Mouse (Mus musculus) CD4-positive helper T cell, adult 2 months (primary cell): ENCODE measurements around the gene Chp1.
"Not testable (repeated sequence)": the region's sequence is repeated elsewhere in the genome, so short reads cannot be mapped to it uniquely, and the experiment has no call there.

Experiments
- DNase-seq: peaks from one replicate; pipeline ENCODE4 v3.0.0-alpha.2; 2012; ENCODE audit warnings: low read depth, missing footprints, low spot score

Chp1 gene

DNA sequence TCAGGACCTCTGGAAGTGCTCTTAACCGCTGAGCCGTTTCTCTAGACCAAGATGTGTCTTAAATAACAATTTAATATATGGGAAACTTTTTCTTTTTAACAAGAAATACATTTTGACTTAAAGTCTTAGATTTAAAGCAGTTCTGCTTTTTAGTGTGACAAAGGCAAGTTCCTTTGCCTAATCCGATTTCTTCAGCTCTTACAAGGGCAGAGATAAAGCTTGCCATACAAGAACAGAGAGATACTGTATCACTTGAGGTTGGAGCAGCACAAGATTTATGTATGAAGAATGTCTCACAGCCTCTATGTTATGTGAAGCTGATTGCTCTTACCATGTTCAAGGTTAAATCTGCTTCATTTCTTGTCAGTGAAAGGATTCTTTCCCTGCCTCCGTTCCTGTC, 17.8 kb downstream of the Chp1 start:
- no peak for DNase-seq

DNA sequence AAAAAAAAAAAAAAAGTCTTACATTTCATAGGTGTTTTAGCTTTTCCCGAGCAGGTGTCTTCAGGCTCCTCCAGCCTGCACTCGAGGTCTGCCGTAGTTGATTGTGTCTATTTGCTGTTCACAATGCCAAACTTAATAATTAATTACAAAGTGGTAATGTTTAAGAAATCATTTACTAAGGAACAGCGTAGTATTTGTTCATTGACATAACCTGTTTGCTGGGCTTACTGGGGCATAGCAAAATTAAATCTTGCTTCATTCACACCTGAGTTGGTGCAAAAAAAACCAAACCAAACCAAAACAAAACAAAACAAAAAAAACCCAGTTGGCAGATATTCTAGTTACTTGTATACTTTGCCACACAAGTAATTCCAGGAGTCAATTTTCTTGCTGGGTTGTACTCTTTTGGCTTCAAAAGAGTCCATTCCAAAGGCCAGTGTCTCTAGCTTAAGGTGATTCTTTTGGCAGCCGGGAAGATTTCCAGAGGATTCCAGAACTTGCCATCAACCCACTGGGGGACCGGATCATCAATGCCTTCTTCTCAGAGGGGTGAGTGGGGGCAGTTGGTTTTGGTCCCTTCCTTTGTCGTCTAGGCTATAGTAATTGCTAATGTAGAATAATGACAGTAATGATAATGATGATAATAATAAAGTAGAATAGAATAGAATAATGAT, 18.8 kb downstream of the Chp1 start:
- no peak for DNase-seq

DNA sequence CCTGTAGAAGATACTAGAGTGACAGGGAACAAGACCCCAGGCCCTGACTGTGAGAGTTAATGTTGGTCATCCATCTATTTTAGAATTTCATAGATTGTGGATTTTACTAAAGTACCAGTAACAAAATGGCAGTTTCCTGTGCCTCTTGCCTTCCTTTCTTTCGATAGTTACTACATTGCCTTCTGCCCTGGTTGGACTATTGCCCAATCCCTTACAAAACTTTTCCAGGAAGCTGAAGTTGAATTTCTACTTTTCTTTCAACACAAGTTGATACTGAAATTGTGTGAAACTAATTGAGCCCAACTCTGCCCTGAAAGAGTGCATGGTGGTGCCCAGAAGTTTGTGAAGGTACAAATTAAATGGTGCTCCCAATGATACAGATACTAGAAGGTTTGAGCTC, 25.0 kb downstream of the Chp1 start:
- no peak for DNase-seq

DNA sequence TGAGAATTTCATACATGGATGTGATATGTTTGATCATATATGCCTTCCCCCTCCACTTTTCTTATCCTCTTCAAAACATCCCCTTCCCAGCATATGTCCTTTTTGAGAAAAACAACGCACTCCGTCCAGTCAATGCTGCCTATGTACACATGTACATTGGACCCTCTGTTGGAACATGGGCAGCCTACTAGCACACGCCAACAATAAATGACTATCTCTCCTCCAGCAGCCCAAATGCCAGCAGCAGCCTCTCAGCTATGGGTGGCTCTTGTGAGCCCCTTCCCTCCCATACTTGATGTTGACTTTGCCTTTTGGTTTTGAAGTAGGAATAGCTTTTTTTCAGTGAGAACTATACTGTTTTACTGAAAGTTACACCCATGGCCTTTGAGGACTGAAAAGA, 34.1 kb downstream of the Chp1 start:
- no peak for DNase-seq

DNA sequence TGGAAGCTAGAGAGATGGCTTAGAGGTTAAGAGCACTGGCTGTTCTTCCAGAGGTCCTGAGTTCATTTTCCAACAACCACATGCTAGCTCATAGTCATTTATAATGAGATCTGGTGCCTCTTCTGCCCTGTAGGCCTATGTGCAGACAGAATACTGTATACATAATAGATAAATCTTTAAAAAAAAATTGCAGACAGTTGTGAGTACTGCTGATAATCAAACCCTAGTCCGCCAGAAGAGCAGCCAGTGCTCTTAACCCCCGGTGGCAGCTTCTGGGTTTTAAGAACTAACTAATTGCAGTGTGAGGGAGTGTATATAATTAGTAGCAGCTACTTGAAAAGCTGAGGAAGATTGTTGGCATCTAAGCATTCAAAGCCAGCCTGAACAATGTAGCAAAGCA, 35.9 kb downstream of the Chp1 start:
- DNase-seq, result no peak

DNA sequence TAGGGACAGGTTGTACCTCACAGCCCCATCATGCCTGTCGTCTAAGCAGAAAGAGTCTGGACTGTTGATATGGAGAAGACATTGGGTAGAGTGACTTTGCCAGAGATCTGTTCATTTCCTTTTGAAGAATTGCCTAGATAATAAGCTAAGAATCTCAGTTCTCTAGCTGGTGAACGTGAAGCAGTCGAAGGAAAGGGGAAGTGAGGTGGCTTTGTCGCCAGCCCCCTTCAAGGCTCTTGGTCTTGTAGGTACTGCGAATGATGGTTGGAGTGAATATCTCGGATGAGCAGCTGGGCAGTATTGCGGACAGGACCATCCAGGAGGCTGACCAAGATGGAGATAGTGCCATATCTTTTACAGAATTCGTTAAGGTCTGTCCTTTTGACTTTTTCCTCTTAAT, 36.8 kb downstream of the Chp1 start:
- no peak for DNase-seq

DNA sequence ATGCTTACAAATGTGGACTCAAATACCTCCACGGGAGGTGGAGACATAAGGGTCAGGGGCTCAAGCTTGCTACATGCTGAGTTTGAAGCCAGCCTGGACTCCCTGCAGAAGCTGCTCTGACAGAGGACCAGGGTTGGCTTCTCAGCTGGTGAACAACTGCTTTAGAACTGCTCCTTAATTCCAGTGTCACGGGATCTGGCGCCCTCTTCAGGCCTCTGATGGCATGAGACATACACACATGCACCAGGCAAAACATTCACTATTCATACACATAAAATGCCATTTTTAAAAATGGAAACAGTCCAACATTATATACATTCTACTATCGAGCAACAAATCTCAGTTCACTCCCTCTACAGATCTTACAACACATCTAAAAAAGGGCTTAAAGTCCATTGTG, 39.9 kb downstream of the Chp1 start:
- DNase-seq, result peak; percentile 67

DNA sequence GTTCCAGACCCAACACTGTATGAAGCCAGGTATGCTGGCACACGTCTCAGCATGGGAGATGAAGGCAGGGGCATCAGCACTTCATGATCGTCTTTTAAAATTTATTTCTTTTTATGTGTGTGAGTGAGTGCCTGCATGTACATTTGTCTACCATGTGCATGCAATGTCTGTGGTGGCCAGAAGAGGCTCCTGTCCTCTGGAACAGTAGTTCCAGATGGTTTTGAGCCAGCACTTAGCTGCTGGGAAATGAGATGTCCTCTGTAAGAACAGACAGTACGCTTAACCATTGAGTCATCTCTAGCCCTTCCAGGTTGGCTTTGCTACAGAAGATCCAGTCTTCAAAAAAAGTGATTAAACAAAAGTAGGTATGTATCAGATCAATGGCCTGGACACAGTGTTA, 43.8 kb downstream of the Chp1 start:
- DNase-seq, result no peak

DNA sequence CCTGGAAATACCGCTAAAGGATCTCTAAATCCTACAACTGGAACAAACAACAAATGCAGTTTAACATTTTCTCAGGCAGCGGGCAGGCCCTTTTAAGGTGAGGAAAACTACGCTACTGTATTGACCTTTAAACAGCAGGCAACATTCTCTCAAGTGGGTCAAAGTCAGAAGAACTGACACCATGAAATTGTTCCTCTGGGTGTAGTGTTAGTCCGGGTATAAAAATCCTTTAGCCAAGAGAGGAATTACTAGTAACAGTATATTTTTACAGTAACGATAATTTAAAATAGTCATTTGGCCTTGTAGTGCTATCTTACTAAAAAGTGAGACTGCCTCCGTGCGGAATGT, 46.2 kb downstream of the Chp1 start:
- no peak for DNase-seq

DNA sequence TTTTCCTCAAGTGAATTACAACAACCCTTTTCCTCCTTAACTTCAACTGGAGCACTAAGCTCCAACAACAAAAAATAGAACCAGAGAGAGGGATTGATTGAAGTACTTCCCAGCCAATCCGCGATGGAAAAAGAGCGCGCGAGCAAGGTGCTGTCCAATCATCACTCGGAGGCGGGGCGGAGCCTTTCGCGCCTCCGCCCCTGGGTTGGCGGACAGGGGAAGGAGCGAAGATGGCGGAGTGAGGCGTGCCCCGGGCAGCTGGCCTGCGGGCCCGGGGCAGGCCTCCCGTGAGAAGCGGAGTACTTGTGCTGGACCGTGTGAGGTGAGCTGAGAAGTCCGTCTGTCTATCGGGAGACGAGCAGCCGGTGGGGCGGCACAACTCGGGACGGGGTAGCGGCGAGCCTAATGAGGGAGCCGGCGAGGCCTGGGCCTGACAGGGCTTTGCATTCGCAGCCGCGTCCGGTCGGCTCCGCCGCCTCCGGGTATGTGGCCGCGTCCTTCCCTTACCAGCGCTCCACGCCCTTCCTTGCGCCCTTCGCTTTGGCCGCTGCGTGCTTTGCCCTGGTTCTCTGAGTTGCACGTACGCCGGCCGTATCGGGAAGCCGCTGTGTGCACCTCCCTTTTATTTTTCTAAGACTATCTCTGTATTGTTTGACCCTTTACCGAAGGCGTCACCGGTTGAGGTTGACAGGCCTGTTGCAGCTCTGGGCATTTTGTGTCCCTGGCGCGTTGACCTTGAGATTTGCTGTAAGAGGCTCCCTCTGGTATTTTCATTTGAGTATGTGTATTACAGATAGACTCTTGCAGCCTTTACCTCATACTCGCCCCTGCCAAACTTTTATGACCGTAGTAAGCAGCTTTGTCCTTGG, 46.9 kb downstream of the Chp1 start:
- DNase-seq, result peak; percentile 97

DNA sequence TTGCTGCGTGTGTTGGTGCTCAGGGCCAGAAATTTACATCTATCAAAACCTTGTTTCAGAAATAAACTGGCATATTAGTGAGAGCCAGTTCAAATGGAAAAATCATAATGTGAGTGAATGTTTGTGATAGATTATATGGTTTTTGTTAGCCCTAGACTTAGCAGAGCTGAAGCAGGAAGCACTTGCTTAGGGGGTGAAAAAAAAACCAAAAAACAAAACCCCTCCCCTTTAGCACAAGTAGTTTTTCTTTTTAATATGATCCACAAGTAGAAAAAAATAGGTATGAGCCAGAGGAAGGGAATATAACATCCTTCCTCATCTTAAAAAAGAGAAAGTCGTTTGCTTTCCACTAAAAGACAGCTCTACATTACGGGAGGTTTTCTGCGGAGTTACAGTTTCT, 47.8 kb downstream of the Chp1 start:
- no peak for DNase-seq

DNA sequence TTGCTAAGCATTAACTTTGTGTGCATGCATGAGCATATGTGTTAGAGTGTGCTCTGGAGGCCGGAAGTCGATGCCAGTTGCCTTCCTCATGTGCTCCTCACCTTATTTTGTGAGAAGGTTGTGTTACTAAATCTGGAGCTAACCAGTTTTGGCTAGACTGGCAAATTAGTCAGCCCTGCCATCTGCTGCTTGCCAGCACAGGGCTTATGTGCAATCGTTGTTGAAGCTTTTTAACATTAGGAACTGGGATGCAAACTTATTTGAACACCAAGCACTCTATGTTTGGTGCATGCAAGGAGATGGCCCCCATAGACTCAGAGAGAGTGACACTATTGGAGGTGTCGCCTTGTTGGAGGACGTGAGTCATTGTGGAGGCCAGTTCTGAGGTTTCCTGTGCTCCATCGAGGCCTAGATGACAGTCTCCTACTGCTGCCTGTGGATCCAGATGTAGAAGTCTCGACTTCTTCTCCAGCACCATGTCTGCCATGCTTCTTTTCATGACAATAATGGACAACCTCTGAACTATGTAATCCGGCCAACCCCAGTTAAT, 49.4 kb downstream of the Chp1 start:
- no peak for DNase-seq

DNA sequence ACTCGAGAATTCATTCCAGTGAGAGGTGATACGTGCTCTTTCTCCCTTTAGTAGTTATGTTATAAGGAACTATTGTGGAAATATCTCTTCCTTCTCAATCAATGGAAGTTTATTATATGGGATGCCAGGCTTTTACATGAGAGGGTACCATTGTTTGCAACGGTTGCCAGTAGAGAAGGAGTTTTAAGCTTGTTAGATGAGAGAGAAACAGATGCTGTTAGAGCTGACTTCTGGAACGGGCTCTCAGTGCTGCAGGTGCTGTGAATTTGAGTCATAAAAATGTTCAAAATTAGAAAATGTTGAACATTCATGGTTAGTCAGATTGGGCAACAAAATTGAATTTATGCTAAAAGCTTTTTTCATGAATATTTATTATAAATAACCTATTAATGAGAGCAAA, 53.5 kb downstream of the Chp1 start:
- DNase-seq, result no peak

DNA sequence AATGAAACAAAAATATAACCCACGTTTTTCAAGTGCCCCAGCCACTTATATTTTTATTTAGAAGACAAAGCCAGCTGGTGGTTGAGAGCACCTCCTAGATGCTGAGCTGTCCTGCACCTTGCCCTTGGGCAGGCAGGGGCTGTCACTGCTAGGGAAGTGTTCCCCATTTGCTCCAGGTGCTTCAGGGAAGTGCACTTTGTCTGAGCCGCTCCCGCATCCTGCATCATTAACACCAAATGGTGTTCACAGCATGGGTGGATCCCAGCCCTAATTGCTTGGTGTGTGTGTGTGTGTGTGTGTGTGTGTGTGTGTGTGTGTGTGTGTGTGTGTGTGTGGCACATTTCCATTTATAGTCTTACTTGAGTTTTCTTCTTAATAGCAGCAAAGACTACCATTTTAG, 54.1 kb downstream of the Chp1 start:
- DNase-seq, result not testable (repeated sequence)

DNA sequence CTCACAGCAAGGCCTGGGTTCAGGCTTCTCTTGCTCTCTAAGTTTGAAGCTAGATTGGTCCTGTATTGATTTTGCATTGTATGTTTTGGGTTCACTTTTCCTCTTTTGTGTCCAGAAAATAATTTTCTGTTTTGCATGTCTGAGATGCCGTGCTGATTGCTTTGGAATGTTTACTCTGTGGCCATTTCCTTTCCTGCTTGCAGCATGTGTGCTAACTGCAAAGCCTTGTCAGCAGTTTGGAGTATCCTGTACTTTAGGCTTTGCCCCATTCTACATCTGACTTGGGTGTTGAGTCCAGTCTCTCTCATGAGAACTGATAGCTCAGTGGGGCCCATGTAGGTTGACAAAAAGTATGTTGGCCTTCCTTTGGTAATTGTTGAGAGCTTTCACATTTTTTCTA, 55.0 kb downstream of the Chp1 start:
- DNase-seq, result no peak

DNA sequence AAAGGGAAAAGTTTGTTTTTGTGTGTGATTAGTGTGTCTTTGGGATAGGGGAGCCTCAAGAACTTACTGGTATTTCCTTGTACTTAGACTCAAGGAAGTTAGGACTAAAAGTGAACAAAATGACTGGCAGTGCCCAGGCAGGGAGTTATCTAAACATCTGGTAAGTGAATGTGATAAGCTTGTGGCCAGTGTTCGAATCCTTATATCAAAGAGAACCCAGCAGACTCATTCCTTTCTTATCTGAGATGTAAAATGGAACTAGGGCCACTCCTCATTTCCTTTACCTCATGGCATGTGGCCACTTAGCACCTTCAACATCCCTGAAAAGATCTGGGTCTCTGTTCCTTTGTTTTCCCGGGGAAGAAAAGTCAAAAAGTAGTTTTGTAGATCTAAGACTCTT, 56.4 kb downstream of the Chp1 start:
- DNase-seq, result no peak

DNA sequence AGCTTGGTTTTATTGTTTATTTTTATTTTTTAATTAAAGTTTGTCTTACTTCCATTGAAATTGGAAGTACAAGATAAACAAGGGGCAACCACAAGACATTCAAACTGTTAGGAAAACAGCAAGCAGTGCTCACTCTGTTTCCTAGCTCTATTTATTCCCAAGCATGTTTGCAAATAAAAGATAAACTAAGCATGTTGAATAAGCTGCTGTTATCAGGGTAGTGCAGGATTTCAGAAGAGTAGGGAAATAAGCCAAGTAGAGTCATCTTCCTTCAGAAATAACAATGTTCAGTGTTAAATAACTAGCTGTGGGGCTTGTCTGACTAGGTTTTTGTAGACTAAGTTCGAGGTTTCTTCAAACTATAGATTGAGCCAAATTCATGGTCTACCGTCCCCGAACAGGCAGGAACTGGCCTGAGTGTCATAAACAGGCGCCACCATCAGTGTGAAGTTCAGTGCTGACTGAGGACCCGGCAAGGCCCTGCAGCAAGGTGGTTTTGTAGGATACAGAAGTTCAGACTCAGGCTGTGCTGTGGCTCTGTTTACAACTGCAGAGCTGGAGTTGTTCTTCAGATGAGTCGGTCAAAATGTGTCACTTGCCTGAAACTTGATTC, 58.0 kb downstream of the Chp1 start:
- DNase-seq, result no peak

DNA sequence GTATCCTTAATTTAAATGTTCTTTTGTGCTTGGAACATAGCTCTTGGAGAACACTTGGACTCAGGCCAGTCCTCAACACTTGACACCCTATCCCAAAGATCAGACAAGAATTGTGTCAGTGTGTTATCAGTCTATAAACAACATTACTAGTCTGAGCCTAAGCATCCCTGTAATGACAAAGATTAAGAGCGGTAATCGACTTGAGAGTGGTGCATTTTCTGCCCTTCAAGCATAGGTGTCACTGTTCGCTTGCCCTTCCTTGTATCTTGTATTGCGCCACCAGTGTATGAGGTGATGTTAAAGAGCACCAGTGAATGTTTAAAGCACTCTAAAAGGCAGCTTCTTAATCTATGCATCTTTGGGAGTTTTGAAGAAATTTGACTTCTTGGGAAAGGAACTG, 59.5 kb downstream of the Chp1 start:
- DNase-seq, result no peak

DNA sequence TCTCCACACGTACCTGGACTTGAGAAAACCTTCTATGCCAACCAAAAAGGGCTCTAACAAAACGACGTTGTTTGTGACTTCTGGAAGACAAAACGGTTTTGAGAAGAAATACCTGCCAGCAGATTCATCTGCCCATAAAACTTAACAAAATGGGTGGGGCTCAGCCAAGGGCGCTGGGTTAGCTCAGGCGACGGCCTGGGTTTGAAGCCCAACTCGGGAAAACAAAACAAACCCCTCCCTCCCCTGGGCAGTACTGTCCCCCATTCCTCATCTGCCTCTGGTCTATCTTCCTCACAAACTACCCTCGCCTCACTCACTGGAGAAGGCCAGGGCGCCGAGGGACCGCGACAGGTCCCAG, 70.3 kb downstream of the Chp1 start:
- DNase-seq, result no peak

DNA sequence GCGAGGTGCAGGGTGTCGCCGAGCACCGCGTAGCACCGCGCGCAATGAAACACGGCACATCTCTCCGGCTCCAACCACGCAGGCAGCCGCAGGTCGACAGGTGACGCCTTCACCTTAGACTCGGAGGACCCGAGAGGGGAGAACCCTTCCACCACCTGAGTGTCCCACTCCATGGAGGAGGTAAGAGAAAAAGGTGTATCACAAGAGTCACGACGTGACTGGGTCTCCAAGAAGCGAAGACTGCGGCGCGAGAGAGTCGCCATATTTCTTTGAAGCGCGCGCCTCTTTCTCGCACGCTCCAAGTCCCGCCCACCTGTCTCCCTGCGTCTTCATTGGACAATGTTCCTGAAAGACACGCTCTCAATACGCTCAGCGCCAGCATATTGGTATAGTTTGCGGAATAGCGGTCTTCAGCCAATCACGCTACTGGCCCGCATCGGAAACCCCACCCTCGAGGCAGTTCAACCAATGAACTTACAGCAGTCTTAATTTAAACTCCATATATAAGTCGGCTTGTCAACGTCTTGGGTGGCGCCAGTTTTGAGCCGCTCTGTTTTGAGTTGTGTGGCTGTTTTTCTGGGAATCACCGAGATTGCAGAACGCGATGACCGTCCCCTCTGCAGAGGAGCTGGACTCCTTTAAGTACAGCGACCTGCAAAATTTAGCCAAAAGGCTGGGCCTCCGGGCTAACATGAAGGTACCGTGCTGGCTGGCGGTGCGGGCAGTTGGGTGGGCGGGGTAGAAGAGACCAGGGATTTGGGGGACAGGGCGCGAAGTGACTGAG, 70.9 kb downstream of the Chp1 start, which contains the start of the genes Nusap1 and Oip5:
Gene Nusap1 (plus strand): TSS at position 100 of the 784 bp plus-strand sequence.
Gene Oip5 (minus strand): TSS at position 271 of the 784 bp plus-strand sequence.
- peak; percentile 98 for DNase-seq

DNA sequence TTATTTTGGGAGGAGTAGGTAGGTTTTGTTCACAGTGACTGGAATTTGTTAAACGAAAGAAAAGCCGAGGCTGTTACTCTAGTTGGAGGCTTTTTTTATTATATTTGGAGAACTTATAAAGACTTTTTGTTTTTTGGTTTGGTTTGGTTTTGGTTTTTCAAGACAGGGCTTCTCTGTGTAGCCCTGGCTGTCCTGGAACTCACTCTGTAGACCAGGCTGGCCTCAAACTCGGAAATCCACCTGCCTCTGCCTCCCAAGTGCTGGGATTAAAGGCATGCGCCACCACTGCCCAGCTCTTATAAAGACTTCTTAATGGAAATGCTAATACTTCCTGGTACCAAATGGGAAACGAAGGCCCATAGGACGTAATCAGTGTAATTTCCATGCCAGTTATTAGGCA, 71.5 kb downstream of the Chp1 start:
- DNase-seq, result not testable (repeated sequence)

DNA sequence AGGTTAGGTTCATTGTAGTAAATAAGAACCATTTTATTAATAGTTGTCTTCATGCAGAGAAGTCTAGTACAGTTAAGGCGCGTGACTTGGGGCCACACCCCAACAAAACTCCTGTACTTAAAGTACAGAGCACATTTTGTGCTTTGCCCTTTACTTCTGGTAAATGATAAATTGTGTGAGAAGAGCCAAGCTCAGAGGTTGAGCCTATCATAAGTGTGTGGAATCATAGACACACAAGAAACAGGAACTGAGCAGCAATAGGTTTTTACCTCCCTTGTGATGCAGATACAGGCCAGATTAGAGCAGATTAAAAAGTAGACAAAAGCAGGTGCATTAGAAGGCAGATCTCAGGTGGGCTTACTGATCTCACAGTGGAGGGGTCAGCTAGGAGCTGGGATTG, 73.8 kb downstream of the Chp1 start:
- no peak for DNase-seq
